Mouse (Mus musculus) E14TG2a.4 (cell line): ENCODE results near the gene Klk1b5.

Experiments used
- H3K27me3 ChIP-seq: 2 replicates; pipeline ENCODE4 v1.6.1; 2014; ENCODE audit warnings: low read length, control low read depth; ENCODE audit not compliant: insufficient read depth
- H3K36me3 ChIP-seq: 2 replicates; pipeline ENCODE4 v1.6.1; 2014; ENCODE audit warnings: low read length, control low read depth; ENCODE audit not compliant: insufficient read depth
- H3K4me1 ChIP-seq: replicated peaks from 2 replicates; pipeline ENCODE4 v1.6.1; 2014; ENCODE audit warnings: low read depth, low read length, control low read depth
- H3K4me3 ChIP-seq: replicated peaks from 2 replicates; pipeline ENCODE4 v1.5.1; 2014; ENCODE audit warnings: mild to moderate bottlenecking, low read length
- H3K9me3 ChIP-seq: 2 replicates; pipeline ENCODE4 v1.6.1; 2014; ENCODE audit warnings: low read length, control low read depth
- CTCF ChIP-seq: conservative IDR thresholded peaks from 2 replicates; pipeline ENCODE4 v1.5.1; 2014; ENCODE audit warnings: low read length
- NANOG ChIP-seq: IDR thresholded peaks from 2 replicates; pipeline ENCODE4 v1.6.1; 2014; ENCODE audit warnings: borderline replicate concordance, low read length, mixed read lengths
- POU5F1 ChIP-seq: IDR thresholded peaks from 2 replicates; pipeline ENCODE4 v1.6.1; 2014; ENCODE audit warnings: low read length, borderline replicate concordance

Gene Klk1b5

DNA sequence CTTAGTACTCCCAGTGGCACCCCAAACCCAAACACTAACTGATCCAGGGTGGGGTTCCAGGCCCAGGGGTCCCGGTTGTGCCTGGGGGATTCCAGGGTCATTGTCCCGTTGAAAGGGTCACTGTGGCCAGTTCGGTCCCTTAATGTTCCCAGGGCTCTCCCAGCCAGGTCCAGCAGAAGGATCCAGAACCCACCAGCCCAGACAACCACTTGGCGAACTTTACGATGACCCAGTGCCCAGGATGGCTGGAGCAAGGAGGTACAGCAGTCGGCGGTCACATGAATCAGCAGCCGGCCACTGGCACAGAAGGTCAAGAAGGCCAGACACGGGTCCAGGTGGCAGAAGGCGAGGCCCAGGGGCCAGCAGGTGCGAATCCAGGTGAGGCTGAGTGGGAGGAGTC is 52.4 kb downstream of the Klk1b5 start:
- no peaks in the 10 kb centered on the region for H3K36me3 ChIP-seq
- peaks cover 31% of the 10 kb centered on the region for H3K4me1 ChIP-seq
- no peak overlapping the region for H3K4me3 ChIP-seq
- no peak for TF ChIP-seq CTCF
- no peak for TF ChIP-seq NANOG
- TF ChIP-seq POU5F1, result no peak
- no peaks in the 10 kb centered on the region for H3K9me3 ChIP-seq
- peaks cover 18% of the 10 kb centered on the region for H3K27me3 ChIP-seq

DNA sequence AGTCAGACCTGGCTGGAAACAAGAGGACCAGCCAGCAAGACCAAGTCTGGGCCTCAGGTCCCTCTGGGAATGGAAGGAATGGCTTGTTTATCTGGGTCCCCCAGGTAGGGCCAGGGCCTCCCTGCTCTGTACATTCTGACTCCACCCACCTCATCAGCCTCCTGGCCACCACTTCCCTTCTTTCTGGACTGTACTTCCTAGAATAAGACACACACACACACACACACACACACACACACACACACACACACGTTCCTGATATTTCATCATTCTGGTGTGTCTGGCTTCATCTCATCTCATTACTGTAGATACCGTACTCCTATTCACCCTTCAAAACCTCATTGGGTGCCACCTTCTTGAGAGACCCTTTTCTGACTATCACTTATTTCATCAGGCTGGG is 53.7 kb downstream of the Klk1b5 start:
- H3K9me3 ChIP-seq, result no peaks in the 10 kb centered on the region
- peaks cover 40% of the 10 kb centered on the region for H3K4me1 ChIP-seq
- TF ChIP-seq NANOG (no peak), POU5F1 (no peak), CTCF (no peak)
- H3K36me3 ChIP-seq, result no peaks in the 10 kb centered on the region
- H3K4me3 ChIP-seq, result no peak overlapping the region
- peaks cover 18% of the 10 kb centered on the region for H3K27me3 ChIP-seq
